Mouse (Mus musculus) erythroblast, embryonic 14.5 days (primary cell): ENCODE data around the gene Olfr449.

Experiments
- GATA1 ChIP-seq: IDR thresholded peaks from 2 replicates; pipeline ENCODE4 v1.6.1; 2012; ENCODE audit warnings: low read length, inconsistent platforms, mixed read lengths
- TAL1 ChIP-seq: IDR thresholded peaks from 3 replicates; pipeline ENCODE4 v1.6.1; 2012; ENCODE audit warnings: low read length, inconsistent platforms, mixed read lengths

- no peak for TF ChIP-seq TAL1
- no peak for TF ChIP-seq GATA1
Observed at GRCm38 (mm10) chr6:42860222-42860819, 26.1 kb downstream of the Olfr449 start.
